Mouse (Mus musculus): ENCODE measurements around the gene Bag2. TPM values are rescaled to one million over a fixed set of nuclear protein-coding genes. Genes with fewer than 3 reads are reported as not detected.

The Bag2 gene
- total and polyA plus RNA-seq, 2 experiments from 2014 or later, result 26.6 to 31.8 TPM

DNA sequence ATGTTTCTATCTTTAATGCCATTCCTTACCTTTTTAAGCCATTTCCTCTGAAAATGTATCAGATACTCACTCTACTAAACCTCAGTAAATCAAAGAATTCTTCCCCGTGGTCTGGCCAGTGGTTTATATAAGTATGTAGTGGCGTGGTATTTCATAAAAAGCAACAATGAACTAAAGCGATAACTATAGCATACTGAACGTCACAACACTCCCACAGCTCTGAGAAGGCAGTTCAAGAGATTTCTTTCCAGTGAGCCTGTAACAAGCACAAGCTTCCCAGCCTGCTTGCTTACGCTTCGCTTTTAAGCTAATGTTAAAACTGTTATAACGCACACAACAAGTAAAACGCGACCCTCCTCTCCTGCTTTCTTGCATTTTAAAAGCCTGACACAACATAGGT is 14.5 kb upstream of the Bag2 start:
- H3K9ac ChIP-seq (replicated peaks; ENCODE audit: low read length), result no peak overlapping the region
- ATAC-seq (no peak), DNase-seq (ENCODE audit: low spot score) (no peak)
- H3K4me3 ChIP-seq (ENCODE audit: low read length), result no peak overlapping the region
- peaks cover 42% of the 10 kb centered on the region for H3K36me3 ChIP-seq (ENCODE audit: insufficient read depth, low read length)
- H3K27ac ChIP-seq, result no peak overlapping the region
- H3K4me1 ChIP-seq (ENCODE audit: insufficient read depth, low read length), result no peaks in the 10 kb centered on the region
- H3K27me3 ChIP-seq (ENCODE audit: insufficient read depth, low read length), result no peaks in the 10 kb centered on the region
- no peak for TF ChIP-seq CTCF (IDR thresholded peaks at IDR 0.05; ENCODE audit: low read depth)
- no peak overlapping the region for H3K4me2 ChIP-seq (ENCODE audit: low read depth, low read length)
- 96% methylated on average over 9 of the region's 9 CpGs for WGBS
- H3K9me3 ChIP-seq (ENCODE audit: low read length), result no peaks in the 10 kb centered on the region

DNA sequence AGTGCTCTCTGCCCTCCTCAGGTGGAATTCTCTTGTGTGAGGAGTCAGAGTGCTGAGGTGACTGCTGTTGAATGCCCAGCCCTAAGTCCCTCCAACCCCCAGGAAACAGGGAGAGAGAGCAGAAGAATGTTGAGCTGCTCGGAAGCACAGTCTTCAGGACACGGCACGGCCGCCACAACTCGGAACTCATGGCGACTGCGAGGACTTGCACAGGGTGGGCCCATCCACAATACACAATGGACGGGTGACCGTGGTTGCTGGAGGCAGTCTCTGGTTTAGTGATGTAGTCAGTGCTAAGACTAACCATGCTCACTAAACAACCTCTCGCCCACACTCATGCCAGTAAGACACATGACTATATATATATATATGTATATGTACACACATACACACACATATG is 14.0 kb upstream of the Bag2 start:
- no peak for TF ChIP-seq CTCF (IDR thresholded peaks at IDR 0.05; ENCODE audit: low read depth)
- H3K36me3 ChIP-seq (ENCODE audit: insufficient read depth, low read length), result peaks cover 37% of the 10 kb centered on the region
- no peaks in the 10 kb centered on the region for H3K9me3 ChIP-seq (ENCODE audit: low read length)
- no peak for DNase-seq (ENCODE audit: low spot score)
- H3K27ac ChIP-seq, result no peak overlapping the region
- no peaks in the 10 kb centered on the region for H3K27me3 ChIP-seq (ENCODE audit: insufficient read depth, low read length)
- H3K4me2 ChIP-seq (ENCODE audit: low read depth, low read length), result no peak overlapping the region
- H3K4me1 ChIP-seq (ENCODE audit: insufficient read depth, low read length), result no peaks in the 10 kb centered on the region
- H3K9ac ChIP-seq (replicated peaks; ENCODE audit: low read length), result no peak overlapping the region
- no peak for ATAC-seq
- H3K4me3 ChIP-seq (ENCODE audit: low read length), result no peak overlapping the region
- 90% methylated on average over 10 of the region's 10 CpGs for WGBS

GRCm38 (mm10) chr1:33768827-33769226 is 11.2 kb upstream of the Bag2 start:
- TF ChIP-seq CTCF (IDR thresholded peaks at IDR 0.05; ENCODE audit: low read depth), result no peak
- no peaks in the 10 kb centered on the region for H3K9me3 ChIP-seq (ENCODE audit: low read length)
- no peak overlapping the region for H3K4me2 ChIP-seq (ENCODE audit: low read depth, low read length)
- H3K4me3 ChIP-seq (ENCODE audit: low read length), result no peak overlapping the region
- H3K9ac ChIP-seq (replicated peaks; ENCODE audit: low read length), result no peak overlapping the region
- peaks cover 27% of the 10 kb centered on the region for H3K36me3 ChIP-seq (ENCODE audit: insufficient read depth, low read length)
- H3K4me1 ChIP-seq (ENCODE audit: insufficient read depth, low read length), result no peaks in the 10 kb centered on the region
- H3K27me3 ChIP-seq (ENCODE audit: insufficient read depth, low read length), result no peaks in the 10 kb centered on the region
- no peak overlapping the region for H3K27ac ChIP-seq
- ATAC-seq (no peak), DNase-seq (ENCODE audit: low spot score) (no peak)

DNA sequence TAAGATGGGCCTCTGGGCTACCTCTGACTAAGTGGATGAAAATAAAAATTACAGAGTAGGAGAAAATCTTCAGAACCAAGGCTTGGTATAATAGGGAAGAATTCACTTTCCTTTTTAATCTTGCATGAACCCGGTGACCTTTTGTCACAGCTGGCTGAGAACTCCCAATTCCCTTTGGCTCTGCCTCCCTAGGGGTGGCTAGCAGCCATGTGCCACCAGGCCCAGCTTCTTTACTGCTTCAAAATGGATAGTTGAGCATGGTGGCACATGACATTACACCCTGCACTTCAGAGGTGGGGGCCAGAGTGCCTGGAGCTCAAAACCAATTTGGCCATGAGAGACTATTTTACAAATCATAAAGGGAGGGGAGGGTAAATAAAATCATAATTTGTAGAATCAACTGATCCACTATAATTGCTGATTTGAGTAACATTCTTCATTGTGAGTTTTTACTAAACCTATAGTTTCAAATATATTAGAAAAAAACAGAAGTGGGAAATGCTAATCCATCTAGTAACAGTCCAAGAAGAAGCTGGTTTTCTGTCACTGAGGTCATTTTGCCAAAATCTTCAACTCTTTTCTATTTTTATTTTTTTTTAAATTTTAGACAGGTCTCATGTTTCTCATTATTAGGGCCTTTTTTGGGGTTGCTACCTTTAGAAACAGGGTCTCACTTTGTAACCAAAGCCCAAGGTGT is 10.6 kb upstream of the Bag2 start:
- no peak for DNase-seq (ENCODE audit: low spot score)
- ATAC-seq, result no peak
- no peaks in the 10 kb centered on the region for H3K27me3 ChIP-seq (ENCODE audit: insufficient read depth, low read length)
- no peak for TF ChIP-seq CTCF (IDR thresholded peaks at IDR 0.05; ENCODE audit: low read depth)
- 87% methylated on average over 1 of the region's 1 CpGs for WGBS
- no peaks in the 10 kb centered on the region for H3K4me1 ChIP-seq (ENCODE audit: insufficient read depth, low read length)
- H3K27ac ChIP-seq, result no peak overlapping the region
- H3K4me2 ChIP-seq (ENCODE audit: low read depth, low read length), result no peak overlapping the region
- no peak overlapping the region for H3K4me3 ChIP-seq (ENCODE audit: low read length)
- H3K9me3 ChIP-seq (ENCODE audit: low read length), result no peaks in the 10 kb centered on the region
- peaks cover 27% of the 10 kb centered on the region for H3K36me3 ChIP-seq (ENCODE audit: insufficient read depth, low read length)
- H3K9ac ChIP-seq (replicated peaks; ENCODE audit: low read length), result no peak overlapping the region

GRCm38 (mm10) chr1:33766520-33767508 is 9.2 kb upstream of the Bag2 start:
- ATAC-seq (no peak), DNase-seq (ENCODE audit: low spot score) (no peak)
- H3K4me3 ChIP-seq (ENCODE audit: low read length), result no peak overlapping the region
- H3K4me1 ChIP-seq (ENCODE audit: insufficient read depth, low read length), result no peaks in the 10 kb centered on the region
- no peaks in the 10 kb centered on the region for H3K9me3 ChIP-seq (ENCODE audit: low read length)
- H3K9ac ChIP-seq (replicated peaks; ENCODE audit: low read length), result no peak overlapping the region
- no peaks in the 10 kb centered on the region for H3K27me3 ChIP-seq (ENCODE audit: insufficient read depth, low read length)
- H3K27ac ChIP-seq, result no peak overlapping the region
- 77% methylated on average over 16 of the region's 16 CpGs for WGBS
- H3K4me2 ChIP-seq (ENCODE audit: low read depth, low read length), result no peak overlapping the region
- H3K36me3 ChIP-seq (ENCODE audit: insufficient read depth, low read length), result peaks cover 26% of the 10 kb centered on the region
- no peak for TF ChIP-seq CTCF (IDR thresholded peaks at IDR 0.05; ENCODE audit: low read depth)

- ATAC-seq (no peak), DNase-seq (ENCODE audit: low spot score) (no peak)
- 81% methylated on average over 11 of the region's 11 CpGs for WGBS
- Histone ChIP-seq H3K4me3 (ENCODE audit: low read length) (no peak overlapping the region), H3K4me2 (ENCODE audit: low read depth, low read length) (no peak overlapping the region), H3K36me3 (ENCODE audit: insufficient read depth, low read length) (peaks cover 14% of the 10 kb centered on the region; the same call in 1 of the 2 replicates), H3K9ac (replicated peaks; ENCODE audit: low read length) (no peak overlapping the region), H3K4me1 (ENCODE audit: insufficient read depth, low read length) (no peaks in the 10 kb centered on the region), H3K9me3 (ENCODE audit: low read length) (no peaks in the 10 kb centered on the region), H3K27me3 (ENCODE audit: insufficient read depth, low read length) (no peaks in the 10 kb centered on the region), H3K27ac (no peak overlapping the region)
- TF ChIP-seq CTCF (IDR thresholded peaks at IDR 0.05; ENCODE audit: low read depth), result no peak
These were observed 8.0 kb upstream of the Bag2 start for GRCm38 (mm10) chr1:33765468-33766080.
